Mouse (Mus musculus) fat pad, adult 2 months (tissue): Measurements from ENCODE around the gene Itsn1.

Source experiments
- DNase-seq: peaks from one replicate; pipeline ENCODE4 v3.0.0-alpha.2; 2011; ENCODE audit warnings: low read depth, low spot score; ENCODE audit errors: extremely low read depth

Gene Itsn1

GRCm38 (mm10) chr16:91935108-91935507 lies 206.0 kb downstream of the Itsn1 start:
- DNase-seq, result no peak

DNA sequence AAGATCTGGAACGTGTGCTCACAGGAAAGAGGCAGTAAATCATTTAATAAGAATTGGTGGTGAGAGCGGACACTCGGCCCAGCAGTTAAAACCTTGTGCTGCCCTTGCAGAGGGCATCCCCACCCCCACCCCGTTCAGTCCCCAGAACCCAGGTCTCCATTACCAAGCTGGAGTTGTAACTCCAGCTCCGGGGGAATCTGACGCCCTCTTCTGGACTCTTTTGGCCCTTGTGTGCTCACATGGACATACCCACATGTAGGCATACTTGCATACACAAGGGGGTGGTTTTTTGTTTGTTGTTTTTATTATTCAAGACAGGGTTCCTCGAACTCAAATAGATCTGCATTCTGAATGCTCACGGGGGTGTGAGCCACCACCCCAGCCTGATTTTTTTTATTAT lies 206.6 kb downstream of the Itsn1 start:
- no peak for DNase-seq

DNA sequence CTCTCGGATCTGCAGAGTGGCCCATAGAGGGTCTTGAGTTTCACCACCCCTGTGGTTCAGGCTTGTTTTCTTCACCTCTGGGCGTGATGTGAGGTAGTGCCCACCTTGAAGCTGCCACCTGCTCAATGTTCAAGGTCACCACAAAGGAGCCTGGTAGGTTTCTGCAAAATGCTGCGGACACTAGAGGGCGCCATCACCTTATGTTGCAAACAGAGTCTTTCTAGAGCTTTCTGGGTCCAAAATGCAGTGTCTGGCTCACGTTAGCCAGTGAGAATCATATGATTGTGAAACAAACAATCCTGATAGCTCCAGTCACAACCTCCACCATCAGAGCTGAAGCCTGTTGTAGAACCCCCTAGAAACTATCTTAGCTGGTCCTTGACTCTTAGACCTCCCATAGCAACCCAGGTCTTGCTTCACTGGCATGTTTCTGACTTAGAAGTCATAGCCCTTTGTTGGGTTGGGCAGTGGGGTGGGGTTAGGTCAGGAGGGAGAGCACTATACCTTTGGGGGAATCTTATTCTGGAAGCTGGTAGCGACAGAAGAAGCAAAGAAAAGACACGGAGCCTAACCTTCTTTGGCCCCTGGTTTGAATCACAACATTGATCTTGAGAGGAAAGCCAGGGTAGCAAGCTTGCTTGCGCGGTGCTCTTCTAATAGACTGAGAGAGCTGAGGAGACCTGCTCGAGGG lies 207.4 kb downstream of the Itsn1 start:
- DNase-seq, result no peak

DNA sequence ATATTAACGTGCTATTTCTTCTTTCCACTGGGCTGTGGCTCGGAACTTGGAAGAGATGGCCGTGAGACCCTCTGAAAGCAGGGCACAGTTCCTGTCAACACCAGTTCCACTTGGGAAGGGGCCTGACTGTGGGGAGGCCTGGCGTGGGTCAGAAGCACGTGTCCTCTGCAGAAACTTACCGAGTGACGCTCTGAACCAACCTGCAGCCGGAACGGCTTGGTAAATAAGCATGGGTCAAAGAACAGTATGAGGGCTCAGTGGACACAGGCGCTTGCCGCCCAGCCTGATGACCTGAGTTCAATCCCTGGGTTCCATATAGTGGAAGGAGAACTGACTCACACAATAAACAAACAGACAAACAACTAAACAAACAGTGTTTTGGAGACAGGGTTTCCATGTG lies 208.2 kb downstream of the Itsn1 start:
- DNase-seq, result no peak

- DNase-seq, result no peak
Observed at GRCm38 (mm10) chr16:91938141-91938540, 209.1 kb downstream of the Itsn1 start.

- no peak for DNase-seq
Observed at GRCm38 (mm10) chr16:91940726-91941125, 211.6 kb downstream of the Itsn1 start.

GRCm38 (mm10) chr16:91942201-91942600 lies 213.1 kb downstream of the Itsn1 start:
- DNase-seq, result no peak

DNA sequence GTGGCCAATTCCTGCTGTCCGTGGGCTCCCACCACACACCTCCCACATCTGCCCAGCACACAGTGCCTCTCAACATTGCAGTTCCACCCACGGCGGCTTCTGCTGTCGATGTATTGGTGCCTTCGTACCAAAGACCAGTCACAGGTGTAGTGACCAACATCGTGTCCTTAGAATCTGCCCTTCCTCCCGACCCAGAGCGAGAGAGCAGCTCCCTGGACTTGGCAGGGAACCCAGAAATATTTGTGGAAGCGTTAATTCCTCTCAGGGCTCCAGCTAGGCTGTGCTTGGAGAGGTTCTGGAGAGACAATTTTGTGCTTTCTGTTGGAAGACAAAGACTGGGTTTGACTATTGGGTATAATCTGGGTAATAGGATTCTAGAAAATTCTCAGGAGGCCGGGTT lies 217.2 kb downstream of the Itsn1 start:
- DNase-seq, result no peak

GRCm38 (mm10) chr16:91947093-91947492 lies 218.0 kb downstream of the Itsn1 start:
- DNase-seq, result no peak

GRCm38 (mm10) chr16:91953967-91954366 lies 224.9 kb downstream of the Itsn1 start:
- no peak for DNase-seq

GRCm38 (mm10) chr16:91954766-91955165 lies 225.7 kb downstream of the Itsn1 start:
- DNase-seq, result no peak

- no peak for DNase-seq
Observed at GRCm38 (mm10) chr16:91962204-91962893, 233.3 kb downstream of the Itsn1 start.

- DNase-seq, result no peak
Observed at GRCm38 (mm10) chr16:91962894-91963555, 233.9 kb downstream of the Itsn1 start.

GRCm38 (mm10) chr16:91963556-91963900 lies 234.4 kb downstream of the Itsn1 start:
- DNase-seq, result no peak

- no peak for DNase-seq
Observed at GRCm38 (mm10) chr16:91964308-91965178, 235.5 kb downstream of the Itsn1 start.

DNA sequence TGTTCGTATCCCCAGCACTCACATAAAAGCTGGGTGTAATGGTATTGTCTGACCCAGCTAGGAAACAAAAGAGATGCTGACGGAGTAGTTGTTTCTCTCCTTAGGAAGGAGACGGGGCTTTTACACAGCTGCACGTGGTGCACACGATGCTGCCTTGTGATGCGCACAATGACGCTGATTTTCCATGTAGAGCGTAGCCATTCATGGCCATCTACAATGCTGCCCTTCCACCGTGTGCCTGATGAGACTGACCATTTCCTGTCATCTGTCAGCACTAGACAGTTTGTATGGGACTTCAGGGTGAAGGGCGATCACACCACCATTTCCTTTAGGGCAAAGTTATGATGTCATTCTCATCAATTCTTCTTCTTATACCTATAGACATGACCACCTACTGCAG lies 239.6 kb downstream of the Itsn1 start:
- no peak for DNase-seq

DNA sequence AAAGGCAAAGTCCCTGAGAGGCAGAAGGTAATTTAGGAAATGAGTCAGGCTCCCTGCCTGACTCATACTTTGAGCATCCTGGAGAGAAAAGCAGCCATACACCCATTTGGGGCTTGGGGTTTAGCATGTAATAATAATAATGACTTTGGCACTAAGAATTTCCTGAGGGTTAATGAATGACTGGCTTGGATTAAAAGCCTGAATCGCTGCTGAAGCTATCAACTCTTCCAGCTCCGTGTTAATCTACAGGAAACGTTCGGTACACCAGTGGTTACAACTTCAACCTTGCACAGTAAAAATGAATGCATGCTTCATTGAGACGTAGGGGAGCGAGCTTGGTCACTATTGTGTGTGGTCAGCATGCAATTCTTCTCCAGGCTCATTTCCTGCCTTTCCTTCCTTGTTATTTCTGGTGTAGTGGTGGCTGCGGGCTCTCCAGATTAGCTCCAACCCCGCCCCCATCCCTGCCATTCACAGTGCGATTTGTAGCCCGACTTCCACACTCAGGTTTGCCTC lies 240.5 kb downstream of the Itsn1 start:
- DNase-seq, result no peak
